Mouse (Mus musculus) liver, adult 2 months (tissue): ENCODE results near the gene Rpap2. TPM values are rescaled to one million over a fixed set of nuclear protein-coding genes. Genes with fewer than 3 reads are reported as not detected.

Experiments used
- DNase-seq: peaks from one replicate; pipeline ENCODE4 v3.0.0-alpha.2; 2011; ENCODE audit warnings: low read depth, low spot score; ENCODE audit errors: extremely low read depth
- H3K27ac ChIP-seq: fragments of 200-500 bp; replicated peaks from 2 replicates; pipeline ENCODE4 v1.5.1; 2012; ENCODE audit warnings: low read depth, mild to moderate bottlenecking, control low read depth, inconsistent platforms, low read length; ENCODE audit not compliant: insufficient read depth
- H3K27me3 ChIP-seq: fragments of 200-500 bp; 2 replicates; pipeline ENCODE4 v1.6.1; 2012; ENCODE audit warnings: mild to moderate bottlenecking, moderate library complexity, low read length, inconsistent platforms; ENCODE audit not compliant: control insufficient read depth, insufficient read depth
- H3K36me3 ChIP-seq: fragments of 200-500 bp; 2 replicates; pipeline ENCODE4 v1.6.1; 2012; ENCODE audit warnings: low read length, inconsistent platforms; ENCODE audit not compliant: control insufficient read depth, insufficient read depth
- H3K4me1 ChIP-seq: fragments of 200-500 bp; 2 replicates; pipeline ENCODE4 v1.6.1; 2011; ENCODE audit warnings: low read length; ENCODE audit not compliant: control insufficient read depth, insufficient read depth
- H3K4me3 ChIP-seq: fragments of 200-500 bp; 2 replicates; pipeline ENCODE4 v1.5.1; 2011; ENCODE audit warnings: low read depth, mild to moderate bottlenecking, control low read depth, low read length, moderate library complexity; ENCODE audit not compliant: insufficient read depth
- H3K79me2 ChIP-seq: fragments of 200-500 bp; 2 replicates; pipeline ENCODE4 v1.6.1; 2012; ENCODE audit warnings: inconsistent platforms, mild to moderate bottlenecking, low read length, moderate library complexity; ENCODE audit not compliant: control insufficient read depth, insufficient read depth
- H3K9ac ChIP-seq: fragments of 200-500 bp; 2 replicates; pipeline ENCODE4 v1.6.1; 2012; ENCODE audit warnings: low read depth, mild to moderate bottlenecking, control low read depth, inconsistent platforms, low read length
- CTCF ChIP-seq: fragments of 200-500 bp; IDR thresholded peaks from 2 replicates; pipeline ENCODE4 v1.5.1; 2011; ENCODE audit warnings: low read depth, low read length, control low read depth
- POLR2A ChIP-seq: fragments of 200-500 bp; IDR thresholded peaks from 2 replicates; pipeline ENCODE4 v1.6.1; 2011; ENCODE audit warnings: low read length, control low read depth; ENCODE audit not compliant: insufficient read depth; ENCODE audit errors: extremely low read depth
- WGBS: fragments of 180-500 bp; shearing (Covaris S2); methylation state at CpG from one replicate; pipeline ENCODE4 v1.1.7; 2018; 5-methylcytosine and 5-hydroxymethylcytosine counted together
- polyA plus RNA-seq: library from polyadenylated mRNA; depleted of rRNA; stranded (reverse); fragments of >200 nt; gene quantifications from 2 replicates; pipeline ENCODE4 v1.2.3, GENCODE M21; 2012; rRNA removed
- total RNA-seq: library from RNA; depleted of rRNA; stranded (reverse); fragments of >200 nt; gene quantifications from 2 replicates; pipeline ENCODE4 v1.2.3, GENCODE M21; 2014; rRNA removed

Gene Rpap2
- total and polyA plus RNA-seq, 2 experiments, result 2.6 to 11.6 TPM

GRCm38 (mm10) chr5:107703207-107703763 lies 106.1 kb downstream of the Rpap2 start:
- H3K4me1 ChIP-seq, result no peaks in the 10 kb centered on the region
- TF ChIP-seq POLR2A (no peak), CTCF (no peak)
- no peak overlapping the region for H3K27ac ChIP-seq
- 88% methylated on average over 6 of the region's 6 CpGs for WGBS
- H3K4me3 ChIP-seq, result no peak overlapping the region
- no peak for DNase-seq
- no peaks in the 10 kb centered on the region for H3K36me3 ChIP-seq
- no peaks in the 10 kb centered on the region for H3K79me2 ChIP-seq
- H3K9ac ChIP-seq, result no peak overlapping the region
- H3K27me3 ChIP-seq, result no peaks in the 10 kb centered on the region

GRCm38 (mm10) chr5:107705756-107706155 lies 108.6 kb downstream of the Rpap2 start:
- 24% methylated on average over 4 of the region's 4 CpGs for WGBS
- Histone ChIP-seq H3K27ac (no peak overlapping the region), H3K4me1 (no peaks in the 10 kb centered on the region), H3K4me3 (no peak overlapping the region), H3K27me3 (no peaks in the 10 kb centered on the region), H3K79me2 (no peaks in the 10 kb centered on the region), H3K36me3 (no peaks in the 10 kb centered on the region), H3K9ac (no peak overlapping the region)
- DNase-seq, result peak; percentile 83
- TF ChIP-seq POLR2A (no peak), CTCF (no peak)

GRCm38 (mm10) chr5:107706262-107706661 lies 109.1 kb downstream of the Rpap2 start:
- H3K27me3 ChIP-seq, result no peaks in the 10 kb centered on the region
- no peak for TF ChIP-seq POLR2A
- no peak for TF ChIP-seq CTCF
- no peak overlapping the region for H3K9ac ChIP-seq
- H3K27ac ChIP-seq, result no peak overlapping the region
- no peak overlapping the region for H3K4me3 ChIP-seq
- H3K79me2 ChIP-seq, result no peaks in the 10 kb centered on the region
- no peaks in the 10 kb centered on the region for H3K36me3 ChIP-seq
- H3K4me1 ChIP-seq, result no peaks in the 10 kb centered on the region
- 81% methylated on average over 1 of the region's 1 CpGs for WGBS
- no peak for DNase-seq

GRCm38 (mm10) chr5:107708124-107708797 lies 111.1 kb downstream of the Rpap2 start:
- no peaks in the 10 kb centered on the region for H3K4me1 ChIP-seq
- no peak overlapping the region for H3K4me3 ChIP-seq
- WGBS, result 77% methylated on average over 8 of the region's 8 CpGs
- no peaks in the 10 kb centered on the region for H3K36me3 ChIP-seq
- no peak for DNase-seq
- H3K9ac ChIP-seq, result no peak overlapping the region
- H3K27ac ChIP-seq, result no peak overlapping the region
- no peaks in the 10 kb centered on the region for H3K27me3 ChIP-seq
- no peaks in the 10 kb centered on the region for H3K79me2 ChIP-seq
- TF ChIP-seq POLR2A (no peak), CTCF (no peak)

Other genes with a start within 250 kb of the Rpap2 start
- 0.65 TPM in 1 of 2 replicates, not detected in the other for gene Ephx4, start 194.6 kb upstream of the Rpap2 start, total RNA-seq
- gene Ephx4, start 194.6 kb upstream of the Rpap2 start, polyA plus RNA-seq, result not detected in 2 replicates
- not detected in 2 replicates for gene Lpcat2b, start 165.8 kb upstream of the Rpap2 start, total RNA-seq
- not detected in 2 replicates for gene Lpcat2b, start 165.8 kb upstream of the Rpap2 start, polyA plus RNA-seq
- gene Btbd8, start 159.4 kb upstream of the Rpap2 start, total RNA-seq, result 2.1 and 3.4 TPM in 2 replicates
- gene Btbd8, start 159.4 kb upstream of the Rpap2 start, polyA plus RNA-seq, result 0.33 and 0.37 TPM in 2 replicates
- 0.18 and 0.34 TPM in 2 replicates for gene Gm42669, start 89.8 kb upstream of the Rpap2 start, total RNA-seq
- 0.04 TPM in 1 of 2 replicates, not detected in the other for gene Gm42669, start 89.8 kb upstream of the Rpap2 start, polyA plus RNA-seq
- gene 1700028K03Rik, start 62.7 kb upstream of the Rpap2 start, total RNA-seq, result 0.07 and 0.18 TPM in 2 replicates
- gene 1700028K03Rik, start 62.7 kb upstream of the Rpap2 start, polyA plus RNA-seq, result not detected in 2 replicates
- 3.8 and 4.0 TPM in 2 replicates for gene Glmn, start 515 bp downstream of the Rpap2 start, total RNA-seq
- gene Glmn, start 515 bp downstream of the Rpap2 start, polyA plus RNA-seq, result 0.27 and 0.45 TPM in 2 replicates
- gene Gfi1, start 128.7 kb downstream of the Rpap2 start, total RNA-seq, result 0.07 and 0.09 TPM in 2 replicates
- 0.12 TPM in 1 of 2 replicates, not detected in the other for gene Gfi1, start 128.7 kb downstream of the Rpap2 start, polyA plus RNA-seq
- not detected in 2 replicates for gene Ube2d2b, start 232.7 kb downstream of the Rpap2 start, total RNA-seq
- gene Ube2d2b, start 232.7 kb downstream of the Rpap2 start, polyA plus RNA-seq, result not detected in 2 replicates